Mouse (Mus musculus) heart, embryonic 11.5 days (tissue): ENCODE measurements around the gene Timm22. TPM values are rescaled to one million over a fixed set of nuclear protein-coding genes. Genes with fewer than 3 reads are reported as not detected.
A peak's percentile ranks its signal among the peaks of the same experiment; 100 is the strongest.

ENCODE experiments used
- ATAC-seq: fragments of 200-750 bp; cut with Nextera tagmentation; replicated peaks from 2 replicates; pipeline ENCODE4 v1.8.0; 2017; ENCODE audit warnings: moderate library complexity; ENCODE audit not compliant: insufficient number of reproducible peaks, low FRiP score, low TSS enrichment
- H3K27ac ChIP-seq: fragments of 300-500 bp; sonication (generic); 2 replicates; pipeline ENCODE4 v1.5.1; 2014; ENCODE audit warnings: mild to moderate bottlenecking, low read depth, low read length
- H3K27me3 ChIP-seq: fragments of 300-500 bp; sonication (generic); 2 replicates; pipeline ENCODE4 v1.6.1; 2014; ENCODE audit warnings: mild to moderate bottlenecking, low read length, mixed read lengths; ENCODE audit not compliant: control insufficient read depth, insufficient read depth
- H3K36me3 ChIP-seq: fragments of 300-500 bp; sonication (generic); 2 replicates; pipeline ENCODE4 v1.6.1; 2014; ENCODE audit warnings: mild to moderate bottlenecking, low read length, moderate library complexity, mixed read lengths; ENCODE audit not compliant: control insufficient read depth, insufficient read depth
- H3K4me1 ChIP-seq: fragments of 300-500 bp; sonication (generic); 2 replicates; pipeline ENCODE4 v1.6.1; 2014; ENCODE audit warnings: low read length; ENCODE audit not compliant: control insufficient read depth, insufficient read depth
- H3K4me2 ChIP-seq: fragments of 300-500 bp; sonication (generic); 2 replicates; pipeline ENCODE4 v1.6.1; 2014; ENCODE audit warnings: mild to moderate bottlenecking, moderate library complexity
- H3K4me3 ChIP-seq: fragments of 300-500 bp; sonication (generic); 2 replicates; pipeline ENCODE4 v1.5.1; 2014; ENCODE audit warnings: low read depth, low read length
- H3K9ac ChIP-seq: fragments of 300-500 bp; sonication (generic); 2 replicates; pipeline ENCODE4 v1.6.1; 2014; ENCODE audit warnings: mild to moderate bottlenecking, low read depth, low read length, moderate library complexity
- H3K9me3 ChIP-seq: fragments of 300-500 bp; sonication (generic); replicated peaks from 2 replicates; pipeline ENCODE4 v1.6.1; 2016; ENCODE audit warnings: low read length; ENCODE audit not compliant: control insufficient read depth
- WGBS: fragments of 180-500 bp; shearing (Covaris S2); extraction: QIAGEN DNeasy Blood & Tissue Kit; methylation state at CpG from one replicate; pipeline ENCODE4 v1.1.7; 2014; ENCODE audit not compliant: insufficient replicate concordance; 5-methylcytosine and 5-hydroxymethylcytosine counted together
- polyA plus RNA-seq: library from polyadenylated mRNA; unstranded; fragments of >200 nt; fragmentation: Nextera tagmentation; extraction: Ambion mirVana; gene quantifications from 2 replicates; pipeline ENCODE4 v1.2.1, GENCODE M21; 2014

Timm22 gene
- polyA plus RNA-seq, 1 experiment from 2014 or later: 110 TPM

GRCm38 (mm10) chr11:76413202-76413601 lies 6.5 kb downstream of the Timm22 start:
- no peaks in the 10 kb centered on the region for H3K4me1 ChIP-seq
- peaks cover 23% of the 10 kb centered on the region for H3K36me3 ChIP-seq
- no peak overlapping the region for H3K27ac ChIP-seq
- WGBS: 59% methylated on average over 4 of the region's 4 CpGs
- no peaks in the 10 kb centered on the region for H3K27me3 ChIP-seq
- no peak overlapping the region for H3K4me2 ChIP-seq
- H3K4me3 ChIP-seq: no peak overlapping the region
- no peak overlapping the region for H3K9ac ChIP-seq
- ATAC-seq: no peak
- H3K9me3 ChIP-seq: no peaks in the 10 kb centered on the region

GRCm38 (mm10) chr11:76415001-76415400 lies 8.2 kb downstream of the Timm22 start:
- Histone ChIP-seq H3K4me3 (no peak overlapping the region), H3K27me3 (no peaks in the 10 kb centered on the region), H3K4me2 (no peak overlapping the region), H3K4me1 (no peaks in the 10 kb centered on the region), H3K36me3 (peaks cover 33% of the 10 kb centered on the region), H3K27ac (no peak overlapping the region), H3K9ac (no peak overlapping the region), H3K9me3 (no peaks in the 10 kb centered on the region)
- WGBS: 92% methylated on average over 4 of the region's 4 CpGs
- ATAC-seq: no peak

GRCm38 (mm10) chr11:76415985-76416384 lies 9.2 kb downstream of the Timm22 start:
- Histone ChIP-seq H3K4me1 (no peaks in the 10 kb centered on the region), H3K9ac (no peak overlapping the region), H3K27ac (no peak overlapping the region), H3K27me3 (no peaks in the 10 kb centered on the region), H3K4me2 (no peak overlapping the region), H3K4me3 (no peak overlapping the region), H3K36me3 (peaks cover 33% of the 10 kb centered on the region), H3K9me3 (no peaks in the 10 kb centered on the region)
- no peak for ATAC-seq
- WGBS: 54% methylated on average over 2 of the region's 2 CpGs

GRCm38 (mm10) chr11:76418423-76418822 lies 11.7 kb downstream of the Timm22 start:
- H3K27me3 ChIP-seq: no peaks in the 10 kb centered on the region
- H3K27ac ChIP-seq: no peak overlapping the region
- 86% methylated on average over 8 of the region's 8 CpGs for WGBS
- H3K36me3 ChIP-seq: peaks cover 33% of the 10 kb centered on the region
- no peak overlapping the region for H3K4me3 ChIP-seq
- H3K4me2 ChIP-seq: no peak overlapping the region
- H3K4me1 ChIP-seq: no peaks in the 10 kb centered on the region
- H3K9ac ChIP-seq: no peak overlapping the region
- no peak for ATAC-seq
- H3K9me3 ChIP-seq: no peaks in the 10 kb centered on the region

GRCm38 (mm10) chr11:76419179-76419578 lies 12.4 kb downstream of the Timm22 start:
- Histone ChIP-seq H3K4me3 (no peak overlapping the region), H3K36me3 (peaks cover 33% of the 10 kb centered on the region), H3K27me3 (no peaks in the 10 kb centered on the region), H3K4me1 (no peaks in the 10 kb centered on the region), H3K4me2 (no peak overlapping the region), H3K9ac (no peak overlapping the region), H3K9me3 (no peaks in the 10 kb centered on the region), H3K27ac (no peak overlapping the region)
- no peak for ATAC-seq
- WGBS: 70% methylated on average over 4 of the region's 4 CpGs

- Histone ChIP-seq H3K36me3 (peaks cover 25% of the 10 kb centered on the region), H3K27ac (no peak overlapping the region), H3K4me1 (0 out of 2 replicates have a peak, but pooled peaks cover under 1% of the 10 kb centered on the region), H3K4me3 (no peak overlapping the region), H3K4me2 (no peak overlapping the region), H3K9me3 (no peaks in the 10 kb centered on the region), H3K27me3 (no peaks in the 10 kb centered on the region), H3K9ac (no peak overlapping the region)
- WGBS: 74% methylated on average over 4 of the region's 4 CpGs
- ATAC-seq: no peak
Measured at GRCm38 (mm10) chr11:76420896-76421295, 14.1 kb downstream of the Timm22 start.

GRCm38 (mm10) chr11:76425749-76426148 lies 19.0 kb downstream of the Timm22 start:
- no peak overlapping the region for H3K4me3 ChIP-seq

GRCm38 (mm10) chr11:76427781-76428180 lies 21.0 kb downstream of the Timm22 start:
- ATAC-seq: no peak
- no peak overlapping the region for H3K9ac ChIP-seq

More at GRCm38 (mm10) chr11:76425749-76426148, 19.0 kb downstream of the Timm22 start:
- no peak overlapping the region for H3K9ac ChIP-seq
- no peak overlapping the region for H3K27ac ChIP-seq
- H3K4me2 ChIP-seq: no peak overlapping the region
- H3K9me3 ChIP-seq: no peaks in the 10 kb centered on the region
- no peak for ATAC-seq
- peaks cover 7% of the 10 kb centered on the region for H3K36me3 ChIP-seq
- H3K27me3 ChIP-seq: no peaks in the 10 kb centered on the region
- peaks cover 41% of the 10 kb centered on the region for H3K4me1 ChIP-seq
- 67% methylated on average over 6 of the region's 6 CpGs for WGBS

GRCm38 (mm10) chr11:76429046-76429445 lies 22.3 kb downstream of the Timm22 start:
- peak overlapping the region; percentile 85 for H3K27ac ChIP-seq
- WGBS: 54% methylated on average over 4 of the region's 4 CpGs
- H3K9me3 ChIP-seq: no peaks in the 10 kb centered on the region
- peaks cover 54% of the 10 kb centered on the region for H3K4me1 ChIP-seq
- H3K4me3 ChIP-seq: no peak overlapping the region
- peak overlapping the region; percentile 11; the same call in 1 of the 2 replicates for H3K9ac ChIP-seq
- no peak overlapping the region for H3K4me2 ChIP-seq
- no peak for ATAC-seq
- H3K36me3 ChIP-seq: 0 out of 2 replicates have a peak, but pooled peaks cover 1% of the 10 kb centered on the region
- H3K27me3 ChIP-seq: no peaks in the 10 kb centered on the region

More at GRCm38 (mm10) chr11:76427781-76428180, 21.0 kb downstream of the Timm22 start:
- no peaks in the 10 kb centered on the region for H3K27me3 ChIP-seq
- H3K4me3 ChIP-seq: no peak overlapping the region
- peaks cover 52% of the 10 kb centered on the region for H3K4me1 ChIP-seq
- peak overlapping the region; percentile 85 for H3K27ac ChIP-seq
- WGBS: 36% methylated on average over 3 of the region's 3 CpGs
- peak overlapping the region; percentile 33 for H3K4me2 ChIP-seq
- H3K36me3 ChIP-seq: peaks cover 2% of the 10 kb centered on the region; the same call in 1 of the 2 replicates
- no peaks in the 10 kb centered on the region for H3K9me3 ChIP-seq
